8 mouse cellular contexts compared by ENCODE assay signal in genomic region chr7:28902809-28903208, GRCm38 (mm10). TPM values are rescaled to one million over a fixed set of nuclear protein-coding genes. Genes with fewer than 3 reads are reported as not detected.
DNase-seq lines count a peak whose midpoint lies in the region; ATAC-seq lines count a peak whose summit lies in the region.

No protein-coding gene starts in this region.

- H3K9me3 ChIP-seq in forebrain, embryonic 15.5 days, result no peaks in the 10 kb centered on the region

- H3K27ac ChIP-seq in forebrain, embryonic 15.5 days (replicated peaks), result no peak overlapping the region

- no peak for DNase-seq in cerebellum, adult 18-20 months
- DNase-seq in layer of hippocampus, adult 11-12 months (ENCODE audit: low spot score), result peak; percentile 63
- DNase-seq in layer of hippocampus, adult 9-10 months (ENCODE audit: low spot score), result no peak
- peak; percentile 70 to 86 for DNase-seq in left cerebral cortex, adult 18-20 months (ENCODE audit: low spot score in 2 of 2)
- DNase-seq in right cerebral cortex, postnatal 36 days (ENCODE audit: low spot score in 2 of 2), result peak; percentile 70 to 81
- DNase-seq in kidney, postnatal 4 days, result no peak

- peak; percentile 40; the same call in 1 of the 2 replicates for ATAC-seq in cerebellum, adult (ENCODE audit: insufficient number of reproducible peaks, low FRiP score, low TSS enrichment)
- no peak for ATAC-seq in forebrain, embryonic 15.5 days (replicated peaks)

- H3K9ac ChIP-seq in forebrain, embryonic 15.5 days (replicated peaks), result no peak overlapping the region

- peaks cover 97% of the 10 kb centered on the region for H3K36me3 ChIP-seq in forebrain, embryonic 15.5 days

- H3K4me2 ChIP-seq in forebrain, embryonic 15.5 days (replicated peaks), result no peak overlapping the region

- no peaks in the 10 kb centered on the region for H3K27me3 ChIP-seq in forebrain, embryonic 15.5 days

- WGBS in forebrain, embryonic 15.5 days, result 91% methylated on average over 3 of the region's 3 CpGs

- no peaks in the 10 kb centered on the region for H3K4me1 ChIP-seq in forebrain, embryonic 15.5 days

- H3K4me3 ChIP-seq in forebrain, embryonic 15.5 days, result no peak overlapping the region

RNA-seq across cellular contexts. Expression of gene Capn12, which starts 21.6 kb away (rescaled TPM):
- total RNA-seq in left cerebral cortex, adult 18-20 months (2021), result under 1 TPM; 0.61 to 0.95 TPM
- polyA plus RNA-seq in forebrain, embryonic 15.5 days (2015; fragmentation: Nextera tagmentation; extraction: Ambion mirVana), result 0.57 and 0.80 TPM in 2 replicates

RNA-seq across cellular contexts. Expression of gene Lgals7, which starts 39.2 kb away (rescaled TPM):
- total RNA-seq in left cerebral cortex, adult 18-20 months (2021), result under 1 TPM in 1 of 2 experiments, not detected in 1; 0.74 TPM
- polyA plus RNA-seq in forebrain, embryonic 15.5 days (2015; fragmentation: Nextera tagmentation; extraction: Ambion mirVana), result 2.6 and 3.5 TPM in 2 replicates

RNA-seq across cellular contexts. Expression of gene Actn4, which starts 59.3 kb away (rescaled TPM):
- total RNA-seq in left cerebral cortex, adult 18-20 months (2021), result 100 to 1,000 TPM; 192 TPM
- 134 TPM in 2 replicates for polyA plus RNA-seq in forebrain, embryonic 15.5 days (2015; fragmentation: Nextera tagmentation; extraction: Ambion mirVana)

Comparison
In these comparisons a context has a peak if more than half of its experiments do, and no peak if none do; other contexts are left out.
1. DNase-seq: peak in layer of hippocampus, adult 11-12 months (single experiment), left cerebral cortex, adult 18-20 months (2 of 2) and right cerebral cortex, postnatal 36 days (2 of 2); none in cerebellum, adult 18-20 months (0 of 2), layer of hippocampus, adult 9-10 months (single experiment) and kidney, postnatal 4 days (0 of 2).